Mouse (Mus musculus) gastrocnemius, adult 2 months (tissue): Measurements from ENCODE around the gene Fdx1l. TPM values are rescaled to one million over a fixed set of nuclear protein-coding genes. Genes with fewer than 3 reads are reported as not detected.

Experiments
- DNase-seq: peaks from one replicate; pipeline ENCODE4 v3.0.0; 2022
- H3K27ac ChIP-seq: fragments of 200-600 bp; 2 replicates; pipeline ENCODE4 v1.8.1; 2022; ENCODE audit warnings: mild to moderate bottlenecking
- H3K4me3 ChIP-seq: fragments of 200-600 bp; 2 replicates; pipeline ENCODE4 v1.8.1; 2022; ENCODE audit warnings: mild to moderate bottlenecking, moderate library complexity
- CTCF ChIP-seq: fragments of 200-600 bp; IDR thresholded peaks from 2 replicates; pipeline ENCODE4 v1.8.1; 2022; ENCODE audit warnings: antibody characterized with exemption, mild to moderate bottlenecking, moderate library complexity
- intact Hi-C: fragments of 180-260 bp; cut with DNase I; formaldehyde crosslinking; loops from one replicate; pipeline ENCODE4 v1.15.1; 2025
- long read RNA-seq, 2 experiments: library from polyadenylated mRNA; stranded (forward); transcript quantifications; one replicate each; pipeline ENCODE4 v2.0.0; 2021
- total RNA-seq, 2 experiments: library from RNA; stranded (reverse); gene quantifications; 2 replicates each; pipeline ENCODE4 v1.2.3; 2021

Gene Fdx1l
- 10 to 100 TPM; 39.0 to 49.0 TPM for total RNA-seq
- long read RNA-seq, experiment 1, transcript Fdx1l-205 (4 exons, 951 nt) = minor isoform, 6 of 61 reads
- long read RNA-seq, experiment 1, transcript Fdx1l-203 (4 exons, 681 nt) = minor isoform, 8 of 61 reads
- long read RNA-seq, experiment 1, transcript Fdx1l-201 (5 exons, 812 nt) = major isoform, 41 of 61 reads
- long read RNA-seq, experiment 1, partial matches to known transcripts = 0 of 61 reads
- long read RNA-seq, experiment 1, other reads (novel, unspliced or antisense) = 5 of 61 reads
- long read RNA-seq, experiment 2, transcript Fdx1l-205 (4 exons, 951 nt) = minor isoform, 7 of 53 reads
- long read RNA-seq, experiment 2, transcript Fdx1l-203 (4 exons, 681 nt) = minor isoform, 8 of 53 reads
- long read RNA-seq, experiment 2, transcript Fdx1l-201 (5 exons, 812 nt) = major isoform, 36 of 53 reads
- long read RNA-seq, experiment 2, partial matches to known transcripts = 0 of 53 reads
- long read RNA-seq, experiment 2, other reads (novel, unspliced or antisense) = 1 of 53 reads

DNA sequence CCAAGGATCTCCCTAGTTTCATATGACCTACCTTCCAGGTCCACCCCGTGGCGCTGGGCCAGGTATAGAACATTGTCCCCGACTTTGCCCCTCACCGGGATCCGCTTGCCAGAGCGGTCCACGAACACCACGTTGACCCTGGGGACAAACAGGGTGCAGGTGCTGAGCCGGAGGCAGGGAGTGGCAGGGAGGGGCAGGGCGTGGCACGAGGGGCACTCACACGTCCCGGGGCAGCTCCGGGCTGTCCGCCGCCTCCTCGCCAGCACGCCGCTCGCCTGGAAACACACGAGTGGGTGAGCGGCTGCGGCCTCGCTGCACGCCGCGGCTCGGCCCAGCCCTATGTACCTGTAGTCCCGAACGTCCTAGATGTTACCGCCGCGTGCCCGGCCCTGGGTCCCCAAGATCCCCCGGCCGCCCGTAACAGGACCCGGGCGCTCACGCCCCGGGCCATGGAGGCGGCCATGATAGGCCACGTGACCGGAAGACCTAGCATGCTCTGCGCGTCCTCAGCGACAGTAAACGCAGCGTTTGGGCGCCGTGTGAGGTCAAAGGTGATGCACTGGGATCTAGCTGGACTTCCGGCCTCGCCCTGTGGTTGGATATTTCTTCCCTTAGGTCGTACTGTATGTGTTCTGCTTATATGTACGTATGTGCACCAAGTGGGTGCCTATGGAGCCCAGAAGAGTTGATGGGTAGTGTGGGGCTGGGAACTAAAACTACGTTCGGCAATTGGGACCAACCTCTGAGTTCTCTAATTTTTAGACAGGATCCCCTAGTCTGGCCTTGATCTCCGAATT, at the start of gene Fdx1l, which contains the start of gene Gm49373:
Gene Fdx1l (minus strand): TSS at position 571 of the 797 bp plus-strand sequence.
Gene Gm49373 (minus strand): TSS at position 53 of the 797 bp plus-strand sequence.
- DNase-seq = peak; percentile 94

GRCm38 (mm10) chr9:21121483-21121882, 48.1 kb upstream of the Fdx1l start:
- Histone ChIP-seq H3K4me3 (no peak overlapping the region), H3K27ac (no peak overlapping the region)
- intact Hi-C loops = no loop called here
- DNase-seq = no peak
- TF ChIP-seq CTCF = no peak

More for the DNA sequence above, at the start of gene Fdx1l, which contains the start of gene Gm49373:
- H3K4me3 ChIP-seq = peak within 1 kb of the TSS; percentile 95
- H3K27ac ChIP-seq = peak within 1 kb of the TSS; percentile 91
- TF ChIP-seq CTCF = no peak
- intact Hi-C loops = loop anchor here (5.0 kb wide), 1 partner anchor 176 kb away; the partner anchor contains the start of gene Eif3g

DNA sequence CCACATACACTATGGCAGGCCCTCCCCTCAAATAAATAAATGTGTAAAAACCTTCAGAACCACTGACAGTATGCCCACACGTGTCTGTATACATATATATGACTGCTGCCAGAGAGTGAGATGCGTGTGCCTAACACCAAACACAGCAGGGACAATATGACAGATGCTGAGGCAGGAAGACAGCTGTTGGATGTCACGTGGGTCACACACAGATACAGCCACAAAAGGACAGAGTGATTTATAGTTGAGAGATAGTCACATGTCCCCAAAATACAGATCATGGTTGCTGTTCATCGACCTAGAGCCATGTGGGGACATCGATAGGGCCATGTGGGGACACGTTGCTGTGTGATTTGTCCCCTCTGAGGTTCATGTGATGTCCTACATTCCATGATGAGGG, 43.7 kb upstream of the Fdx1l start:
- Histone ChIP-seq H3K27ac (no peak overlapping the region), H3K4me3 (no peak overlapping the region)
- intact Hi-C loops = no loop called here
- TF ChIP-seq CTCF = no peak
- no peak for DNase-seq

DNA sequence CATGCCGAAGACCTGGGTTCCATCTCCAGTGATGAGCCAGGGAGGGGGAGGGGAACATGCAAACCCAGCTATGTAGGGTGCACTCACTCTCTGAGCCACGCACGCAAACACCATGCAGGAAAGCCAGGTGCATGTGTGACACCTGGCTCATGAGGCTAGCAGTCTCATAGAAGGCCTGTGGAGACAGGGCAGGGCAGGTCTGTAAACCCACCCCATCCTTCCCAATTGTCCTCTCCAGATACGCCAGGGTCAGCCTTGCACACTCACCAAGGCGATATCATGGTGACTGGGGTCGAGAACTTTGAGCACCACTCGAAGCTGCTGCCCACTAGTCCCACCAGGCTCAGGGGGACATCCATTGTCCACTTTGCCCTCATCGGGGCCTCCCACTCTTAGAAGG, 41.7 kb upstream of the Fdx1l start:
- no peak overlapping the region for H3K4me3 ChIP-seq
- no peak overlapping the region for H3K27ac ChIP-seq
- intact Hi-C loops = no loop called here
- TF ChIP-seq CTCF = no peak
- no peak for DNase-seq

GRCm38 (mm10) chr9:21114190-21114589, 40.8 kb upstream of the Fdx1l start:
- intact Hi-C loops = no loop called here

DNA sequence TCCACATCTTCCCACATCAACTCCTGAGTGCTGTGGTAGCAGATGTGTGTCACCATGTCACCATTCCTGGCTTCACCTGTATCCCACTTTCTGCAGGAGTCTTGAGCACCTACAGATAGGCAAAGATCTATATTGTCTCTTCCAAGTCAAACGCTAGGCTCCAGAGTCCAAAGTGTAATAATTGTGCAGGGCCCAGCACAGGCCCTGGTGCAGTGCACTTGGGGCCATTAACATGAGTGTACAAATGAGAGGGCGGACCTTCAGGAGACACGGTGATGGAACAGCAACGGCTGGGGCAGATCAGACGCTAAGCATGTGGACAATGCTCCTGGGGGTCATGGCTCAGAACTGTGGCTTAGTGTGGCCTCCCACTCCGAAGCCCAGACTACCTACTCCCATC, 40.3 kb upstream of the Fdx1l start:
- Histone ChIP-seq H3K4me3 (no peak overlapping the region), H3K27ac (no peak overlapping the region)
- DNase-seq = no peak
- no peak for TF ChIP-seq CTCF
- intact Hi-C loops = no loop called here

More at GRCm38 (mm10) chr9:21114190-21114589, 40.8 kb upstream of the Fdx1l start:
- no peak for TF ChIP-seq CTCF
- Histone ChIP-seq H3K4me3 (no peak overlapping the region), H3K27ac (no peak overlapping the region)
- no peak for DNase-seq

DNA sequence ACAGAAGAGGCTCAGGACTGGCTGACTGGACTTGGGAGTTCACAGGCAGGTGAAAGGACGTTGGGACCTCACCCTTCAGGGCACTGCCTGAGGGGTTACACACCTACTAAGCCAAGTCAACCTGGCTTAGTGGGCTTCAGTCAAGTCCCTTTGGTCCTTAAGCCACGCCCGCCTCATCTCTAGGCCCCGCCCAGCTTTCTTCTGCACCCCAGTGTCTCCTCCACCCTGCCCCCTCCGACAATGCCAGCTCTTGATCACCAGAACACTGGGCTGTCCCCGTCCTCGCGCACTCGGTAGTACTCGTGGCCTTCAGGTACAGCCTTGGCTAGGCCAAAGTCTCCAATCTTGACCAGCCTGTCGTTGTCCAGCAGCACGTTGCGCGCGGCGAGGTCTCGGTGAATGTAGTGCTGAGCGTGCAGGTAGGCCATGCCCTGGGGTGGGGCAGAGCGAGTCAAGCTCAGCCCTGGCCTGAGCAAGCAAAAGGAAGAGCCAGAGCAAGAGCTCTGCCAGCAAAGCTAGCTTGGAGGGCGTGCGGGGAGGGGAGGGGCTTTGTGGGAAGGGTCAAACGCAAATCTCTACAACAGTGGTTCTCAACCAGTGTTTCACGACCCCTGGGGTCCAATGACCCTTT, 34.3 kb upstream of the Fdx1l start:
- DNase-seq = no peak
- intact Hi-C loops = no loop called here
- Histone ChIP-seq H3K27ac (no peak overlapping the region), H3K4me3 (no peak overlapping the region)
- no peak for TF ChIP-seq CTCF

DNA sequence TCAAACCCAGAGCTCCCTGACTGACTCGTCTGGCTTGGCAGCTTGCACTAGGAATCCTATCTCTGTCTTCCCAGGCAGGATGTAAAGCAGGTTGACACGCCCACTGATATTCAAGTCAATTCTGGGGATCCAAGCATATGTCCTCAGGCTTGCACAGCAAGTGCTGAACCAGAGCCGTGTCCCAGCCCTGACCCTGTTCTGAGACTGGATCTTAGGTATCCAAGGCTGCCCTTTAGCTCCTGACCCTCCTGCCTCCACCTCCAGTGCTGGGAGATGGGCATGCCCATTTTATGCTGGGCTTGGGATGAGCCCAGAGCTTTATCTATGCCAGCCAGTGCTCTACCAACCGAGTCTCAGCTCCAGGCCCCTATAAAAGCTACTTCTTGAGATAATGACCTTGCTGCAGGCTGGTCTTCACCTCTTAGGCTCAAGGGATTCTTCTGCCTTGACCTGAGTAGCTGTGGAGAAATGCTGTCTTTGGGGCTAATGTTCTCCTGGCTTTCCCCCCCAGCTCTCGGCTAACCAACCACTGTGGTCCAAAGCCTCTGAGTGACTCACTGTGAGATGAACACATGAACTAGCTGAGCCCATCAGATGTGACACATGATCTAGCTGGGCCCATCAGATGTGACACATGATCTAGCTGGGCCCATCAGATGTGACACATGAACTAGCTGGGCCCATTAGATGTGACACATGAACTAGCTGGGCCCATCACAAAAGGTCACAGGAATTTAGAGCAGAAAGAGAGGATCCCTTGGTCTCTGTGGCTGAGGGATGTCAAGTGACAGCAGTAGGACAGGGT, 32.5 kb upstream of the Fdx1l start:
- no peak for TF ChIP-seq CTCF

DNA sequence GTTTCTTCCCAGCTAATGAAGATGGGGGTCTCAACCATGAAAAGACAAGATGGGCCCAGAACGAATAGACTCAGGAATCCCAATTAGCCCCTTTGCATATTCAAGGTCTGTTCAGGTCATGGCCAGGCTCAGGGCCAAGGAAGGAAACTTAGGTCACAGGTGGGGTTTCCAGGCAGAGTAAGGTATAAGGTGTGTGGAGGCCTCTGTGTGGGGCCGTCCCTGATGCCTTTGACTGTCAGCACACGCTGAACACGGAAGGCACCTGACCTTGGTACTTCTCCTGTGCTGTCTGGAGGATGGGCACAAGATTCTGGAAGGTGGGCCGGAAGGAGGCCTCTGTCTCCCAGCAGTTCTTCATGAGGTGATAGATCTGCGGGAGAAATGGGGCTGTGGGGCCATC, 31.4 kb upstream of the Fdx1l start:
- no peak for DNase-seq
- TF ChIP-seq CTCF = no peak
- Histone ChIP-seq H3K4me3 (no peak overlapping the region), H3K27ac (no peak overlapping the region)
- intact Hi-C loops = no loop called here

More for the DNA sequence above, 32.5 kb upstream of the Fdx1l start:
- intact Hi-C loops = no loop called here
- no peak for DNase-seq
- Histone ChIP-seq H3K4me3 (no peak overlapping the region), H3K27ac (no peak overlapping the region)

GRCm38 (mm10) chr9:21102076-21102475, 28.7 kb upstream of the Fdx1l start:
- DNase-seq = no peak
- no peak for TF ChIP-seq CTCF
- no peak overlapping the region for H3K27ac ChIP-seq
- no peak overlapping the region for H3K4me3 ChIP-seq
- intact Hi-C loops = no loop called here

DNA sequence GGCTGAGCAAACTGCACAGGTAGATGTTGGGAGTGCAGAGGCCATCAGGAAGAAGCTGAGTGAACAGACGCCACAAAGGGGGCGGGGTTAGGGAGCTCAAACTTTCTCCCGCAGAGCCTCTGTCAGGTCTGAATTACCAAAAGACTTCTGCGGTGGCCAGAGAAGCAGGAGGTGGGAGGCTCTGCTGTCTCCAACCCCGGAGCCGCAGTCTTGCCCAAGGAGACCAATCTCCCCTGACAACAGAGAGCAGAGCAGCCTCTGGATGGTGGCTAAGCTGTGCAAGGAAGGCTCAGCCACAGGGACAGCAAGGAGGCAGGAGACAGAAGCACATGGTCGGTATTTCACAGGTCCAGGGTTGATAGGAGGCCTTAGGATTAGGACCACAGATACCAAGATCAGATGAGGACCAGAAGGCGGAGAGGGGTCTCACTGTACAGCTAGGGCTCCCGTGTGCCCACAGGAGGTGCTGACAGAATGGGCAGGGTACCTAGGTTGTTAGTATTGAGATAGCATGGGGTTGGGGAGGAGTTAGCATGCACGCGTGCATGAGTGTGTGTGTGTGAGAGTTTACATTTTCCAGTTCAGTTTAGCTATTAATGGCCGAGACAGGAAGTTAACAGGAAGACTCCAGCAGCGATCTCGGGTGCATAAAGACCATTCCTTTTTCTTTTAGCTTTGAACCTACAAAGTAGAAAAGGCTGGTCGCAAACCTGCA, 27.2 kb upstream of the Fdx1l start:
- intact Hi-C loops = no loop called here
- no peak overlapping the region for H3K4me3 ChIP-seq
- no peak overlapping the region for H3K27ac ChIP-seq
- TF ChIP-seq CTCF = no peak
- DNase-seq = no peak
